Mouse (Mus musculus): Measurements from ENCODE around the gene Map3k20.
A peak's percentile ranks its signal among the peaks of the same experiment; 100 is the strongest.

Map3k20 gene

DNA sequence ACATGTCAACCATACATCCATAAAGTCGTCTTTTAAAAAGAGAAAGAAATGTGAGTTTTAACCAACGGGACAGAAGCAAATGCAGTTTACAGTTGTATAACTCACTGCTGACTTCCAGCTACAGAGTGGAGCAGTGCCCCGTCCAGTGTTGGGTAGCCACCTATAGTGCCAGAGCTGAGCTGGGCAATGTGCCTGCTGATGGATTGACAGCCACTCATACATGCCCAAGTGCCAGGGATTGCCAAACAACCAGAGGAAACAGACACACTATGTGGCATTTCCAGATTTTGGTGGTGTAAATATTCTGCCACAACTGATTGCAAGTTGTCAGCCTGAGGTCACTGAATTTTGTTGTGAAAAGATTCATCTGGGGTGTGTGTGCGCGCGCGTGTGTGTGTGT, 139.2 kb downstream of the Map3k20 start:
- peak; percentile 44 for DNase-seq (ENCODE audit: low read depth)

DNA sequence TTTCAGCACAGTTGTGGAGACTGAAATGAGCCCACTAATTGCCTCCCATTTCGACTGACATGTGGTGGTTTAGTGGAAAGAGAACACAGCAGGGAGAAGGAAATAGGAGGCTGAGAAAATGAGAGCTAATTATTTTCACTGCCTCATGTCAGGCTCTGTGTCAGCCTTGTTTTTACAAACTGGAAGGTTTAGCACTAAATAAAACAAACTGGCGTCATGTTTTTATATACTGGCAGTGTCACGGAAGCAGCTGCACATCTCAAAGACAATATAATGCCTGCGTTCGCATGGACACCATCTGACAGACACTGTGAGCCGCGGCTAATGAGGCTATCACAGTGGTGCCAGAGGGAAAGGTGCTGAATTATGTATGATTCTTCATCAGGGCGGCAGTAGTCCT, 141.3 kb downstream of the Map3k20 start:
- DNase-seq (ENCODE audit: low read depth) = no peak

DNA sequence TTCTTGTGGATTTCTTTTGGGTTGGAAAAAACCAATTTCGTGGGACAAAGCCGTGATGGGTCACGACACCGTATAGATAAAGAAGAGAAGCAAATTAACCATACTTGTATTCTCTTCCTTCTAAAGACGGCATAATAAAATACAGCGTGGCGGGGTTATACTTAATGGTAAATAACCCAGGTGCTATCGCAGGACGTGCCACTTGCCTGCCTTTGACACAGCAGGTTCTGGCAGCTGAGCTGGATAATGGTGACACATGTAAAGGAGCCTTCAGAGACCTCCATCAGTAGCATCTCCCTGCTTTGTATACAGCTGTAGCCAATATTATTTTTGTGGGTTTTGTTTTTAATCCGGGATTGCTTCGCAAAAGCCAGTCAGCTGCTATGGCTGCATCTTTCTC, 141.9 kb downstream of the Map3k20 start:
- DNase-seq (ENCODE audit: low read depth) = no peak

DNA sequence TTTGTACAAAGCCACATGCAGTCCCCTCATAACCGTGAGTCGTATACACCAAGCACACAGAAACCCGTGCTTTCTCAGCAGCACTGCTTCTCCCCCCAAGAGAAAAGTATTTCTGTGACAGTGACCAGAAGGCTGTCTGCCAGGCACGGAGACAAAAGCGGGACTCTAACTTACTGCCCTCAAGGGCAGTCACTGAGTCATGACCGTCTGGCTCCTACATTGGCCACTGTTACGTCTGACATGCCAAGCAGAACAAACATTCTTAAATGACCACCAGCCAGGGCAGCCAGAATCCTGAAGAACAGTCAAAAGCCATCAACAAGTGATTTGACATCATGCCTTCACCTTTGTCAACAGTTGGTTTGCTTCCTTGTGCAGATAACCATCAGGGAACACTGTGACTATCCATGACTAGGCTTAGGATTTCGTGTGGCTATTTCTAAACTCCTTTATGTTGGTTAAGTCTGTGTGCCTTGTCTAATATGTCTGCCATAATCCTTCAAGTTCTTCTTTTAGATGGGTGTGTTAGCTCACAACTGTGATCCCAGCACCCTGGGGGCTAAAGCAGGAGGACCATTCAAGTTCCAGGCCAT, 153.6 kb downstream of the Map3k20 start:
- DNase-seq (ENCODE audit: low read depth) = no peak

DNA sequence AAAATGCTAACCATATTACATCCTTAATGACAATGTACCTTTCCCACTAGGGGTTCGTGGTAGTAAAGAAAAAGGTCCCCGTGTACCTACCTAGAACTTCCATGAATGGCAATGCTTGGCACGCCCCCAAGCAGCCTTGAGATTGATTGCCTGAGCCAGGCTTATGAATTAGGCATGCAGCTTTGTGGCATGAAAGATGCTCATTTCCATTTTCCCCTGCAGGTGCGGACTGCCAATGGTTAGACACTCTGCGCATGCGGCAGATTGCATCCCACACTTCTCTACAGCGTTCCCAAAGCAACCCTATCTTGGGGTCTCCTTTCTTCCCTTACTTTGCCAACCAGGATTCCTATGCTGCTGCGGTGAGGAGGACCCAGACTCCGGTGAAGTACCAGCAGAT, 155.6 kb downstream of the Map3k20 start:
- no peak for DNase-seq (ENCODE audit: low read depth)

DNA sequence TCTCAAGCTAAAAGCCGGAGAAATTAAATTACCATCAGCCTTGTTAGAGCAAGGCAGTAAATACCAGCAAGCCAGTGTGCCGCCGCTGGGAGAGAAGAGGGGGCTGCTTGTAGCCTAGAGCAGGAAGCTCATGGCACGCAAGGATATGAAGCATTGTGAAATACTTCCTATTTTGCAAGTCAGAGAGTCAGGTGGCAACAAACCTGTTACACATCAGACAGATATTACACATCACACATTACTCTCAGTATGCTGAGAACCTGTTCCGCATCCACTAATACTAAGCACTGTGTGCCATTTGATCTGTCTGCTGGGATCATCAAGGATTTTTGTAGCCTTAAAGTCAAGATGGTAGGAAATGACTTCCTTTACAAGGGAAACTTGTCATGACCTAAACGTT, 157.4 kb downstream of the Map3k20 start:
- DNase-seq (ENCODE audit: low read depth) = no peak

DNA sequence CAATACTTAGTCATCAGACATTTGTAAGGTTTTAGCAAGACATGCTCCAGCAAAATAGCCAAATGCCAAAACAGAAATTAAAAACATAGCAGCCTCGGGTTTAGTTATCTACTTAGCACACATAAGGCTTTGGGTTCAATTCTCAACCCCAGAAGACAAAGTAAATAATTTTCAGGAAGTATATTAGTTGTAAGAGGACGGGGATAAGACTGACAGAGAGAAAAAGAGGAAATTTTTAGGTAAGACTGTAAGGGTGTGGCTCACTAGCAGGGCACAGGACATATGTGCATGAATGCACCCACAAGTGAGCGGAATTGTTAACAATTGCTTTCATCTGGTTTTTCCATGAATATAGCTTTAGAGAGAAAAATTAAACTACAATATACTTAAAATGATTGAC, 158.5 kb downstream of the Map3k20 start:
- no peak for DNase-seq (ENCODE audit: low read depth)

DNA sequence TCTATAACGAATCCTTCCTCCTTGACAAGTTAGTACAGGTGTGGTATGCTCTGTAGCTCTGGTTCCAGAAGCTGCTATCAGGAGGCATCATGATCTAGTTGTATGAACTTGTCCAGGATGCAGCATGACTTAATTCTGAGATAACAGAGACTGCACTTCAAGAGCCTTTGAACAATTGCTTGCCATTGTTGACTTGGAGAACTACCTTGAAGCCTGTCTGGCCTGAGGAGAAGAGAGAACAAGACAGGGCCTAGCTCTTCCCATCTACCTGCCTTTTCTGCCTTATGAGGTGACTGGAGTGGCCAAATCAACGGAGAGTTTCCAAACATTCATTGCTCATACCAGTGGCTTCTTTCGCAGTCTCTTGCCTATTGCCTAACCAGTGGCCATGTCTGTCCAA, 160.7 kb downstream of the Map3k20 start:
- DNase-seq (ENCODE audit: low read depth) = no peak

DNA sequence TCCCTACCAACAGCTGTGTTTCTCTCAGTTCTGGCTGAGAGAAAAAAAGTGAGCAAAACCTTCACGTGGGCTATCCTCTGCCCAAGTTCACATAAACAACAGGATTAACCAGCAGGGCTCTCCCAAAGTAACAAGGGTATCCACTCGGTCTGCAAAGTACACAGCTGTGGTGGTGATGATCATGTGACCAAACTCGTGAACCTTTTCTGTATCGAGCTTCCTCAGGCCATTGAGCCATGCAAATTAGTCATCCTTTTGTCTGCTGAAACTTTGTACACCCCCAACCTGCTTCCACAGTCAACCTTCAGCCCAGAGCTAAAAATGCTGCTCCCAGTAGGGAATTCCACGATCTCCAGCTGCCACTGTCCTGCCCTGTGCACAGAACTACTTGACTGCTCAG, 161.2 kb downstream of the Map3k20 start:
- DNase-seq (ENCODE audit: low read depth) = no peak

DNA sequence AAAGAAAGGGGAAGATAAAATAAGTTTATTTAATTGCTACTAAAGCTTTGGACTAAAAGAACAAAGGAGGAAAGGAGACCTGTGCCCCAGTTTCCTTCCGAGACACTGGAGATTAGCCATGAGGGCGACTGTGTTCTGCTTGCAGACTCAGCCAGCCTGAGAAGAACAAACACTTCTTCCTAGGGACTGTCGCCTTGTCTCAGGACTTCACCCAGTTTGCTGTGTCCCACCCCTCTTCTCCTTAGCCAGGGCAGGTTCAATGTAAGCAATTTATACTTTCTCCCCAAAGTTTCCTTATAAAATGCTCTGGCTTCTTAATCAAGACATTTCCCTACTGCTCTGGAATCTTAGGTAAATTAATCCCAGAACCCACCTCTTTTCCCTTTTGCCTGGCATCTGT, 168.1 kb downstream of the Map3k20 start:
- DNase-seq (ENCODE audit: low read depth) = no peak

DNA sequence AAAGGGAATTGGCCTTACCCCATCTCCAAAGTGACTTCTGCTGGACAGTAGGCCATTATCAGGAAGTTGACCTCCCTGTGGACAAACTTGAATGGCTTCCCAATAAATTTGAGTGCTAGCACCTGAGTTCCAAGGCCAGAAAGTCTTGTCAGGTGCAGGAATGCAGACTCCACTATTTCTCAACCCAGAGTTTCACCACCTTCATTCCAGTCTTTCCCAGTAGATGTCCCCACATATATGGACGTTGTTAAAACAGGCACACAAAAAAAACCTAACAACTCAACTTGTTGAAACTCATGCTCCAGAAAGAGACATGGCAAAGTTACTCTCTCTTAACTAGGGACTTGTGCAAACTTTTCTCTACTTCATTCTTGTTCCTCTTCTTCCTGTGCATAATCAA, 170.8 kb downstream of the Map3k20 start:
- no peak for DNase-seq (ENCODE audit: low read depth)

DNA sequence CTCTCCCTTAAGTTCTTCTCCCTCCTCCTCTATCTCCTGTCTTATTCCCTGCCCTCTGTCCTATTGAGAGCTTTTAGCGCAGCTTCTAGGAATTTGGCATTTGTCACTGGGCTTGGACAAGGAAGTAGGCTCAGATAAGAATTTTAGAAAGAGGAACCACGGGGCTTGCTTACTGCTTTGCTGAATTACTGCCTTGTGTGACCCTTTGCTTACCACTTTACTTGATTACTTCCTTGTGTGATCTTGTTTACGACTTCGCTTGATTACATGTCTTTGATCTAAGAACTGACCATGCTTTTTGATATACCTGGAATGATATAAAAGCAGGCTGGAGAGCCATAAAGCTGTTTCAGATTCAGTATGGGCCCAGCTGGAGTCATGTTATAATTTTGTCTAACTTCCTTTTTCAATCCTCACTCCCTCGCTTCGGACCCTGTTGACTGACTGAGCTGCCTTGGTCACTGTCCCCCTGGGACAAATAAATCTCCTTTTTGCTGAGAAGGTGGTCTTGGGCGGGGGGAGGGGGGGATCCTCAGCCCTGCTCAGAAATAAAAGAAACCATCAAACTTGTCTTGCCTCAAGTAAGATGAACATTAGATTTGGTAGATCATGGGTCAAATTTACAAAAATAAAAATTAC, 179.1 kb downstream of the Map3k20 start:
- DNase-seq (ENCODE audit: low read depth) = no peak

DNA sequence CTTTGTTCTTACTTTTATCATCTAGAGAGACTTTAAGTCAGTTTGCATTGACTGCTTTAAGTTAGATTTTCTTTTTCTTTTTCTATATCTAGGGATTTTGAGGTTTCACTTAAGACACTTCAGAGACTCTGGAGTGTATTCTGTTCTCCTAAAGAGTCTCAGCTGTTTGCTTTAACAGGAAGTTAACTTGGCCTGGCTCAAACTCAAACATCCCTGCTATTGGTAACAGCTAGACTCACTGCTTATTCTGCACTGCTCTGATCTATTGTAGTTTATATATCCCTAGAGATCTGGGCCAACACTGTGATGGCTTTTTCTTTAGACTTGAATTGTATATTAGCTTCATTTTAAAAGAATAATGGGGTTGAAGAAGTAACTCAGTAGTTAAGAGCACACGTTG, 182.2 kb downstream of the Map3k20 start:
- DNase-seq (ENCODE audit: low read depth) = no peak

DNA sequence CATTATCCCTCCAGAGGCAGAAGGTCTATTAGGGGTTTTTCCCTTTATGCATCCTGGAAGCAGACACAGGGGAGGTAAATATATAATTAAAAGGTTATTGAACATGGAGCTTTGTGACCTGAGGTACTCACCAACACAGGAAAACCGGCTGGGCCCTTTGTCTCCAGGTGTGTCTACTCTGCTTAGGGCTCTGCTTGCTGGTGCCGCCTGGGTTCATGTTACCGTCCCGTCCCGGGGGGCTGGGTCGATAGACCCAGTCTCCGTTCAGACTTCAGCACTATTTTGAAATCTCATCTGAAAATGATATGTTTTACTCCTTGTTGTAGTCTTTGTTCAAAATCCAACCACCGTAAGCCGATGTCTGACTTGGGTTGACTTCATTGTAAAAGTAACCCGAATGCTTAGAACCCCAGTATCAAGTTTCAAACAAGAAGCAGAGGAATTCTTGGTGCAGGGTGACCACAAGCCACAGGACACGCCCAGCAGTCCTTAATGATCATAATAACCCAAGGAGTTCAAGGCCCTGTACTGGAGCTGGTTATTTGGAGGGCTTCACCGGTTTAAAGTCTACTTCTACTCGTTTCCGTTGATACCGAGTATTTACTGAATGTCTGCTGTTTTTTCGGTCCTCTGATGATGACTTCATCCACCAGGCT, 186.1 kb downstream of the Map3k20 start:
- DNase-seq (ENCODE audit: low read depth) = no peak

DNA sequence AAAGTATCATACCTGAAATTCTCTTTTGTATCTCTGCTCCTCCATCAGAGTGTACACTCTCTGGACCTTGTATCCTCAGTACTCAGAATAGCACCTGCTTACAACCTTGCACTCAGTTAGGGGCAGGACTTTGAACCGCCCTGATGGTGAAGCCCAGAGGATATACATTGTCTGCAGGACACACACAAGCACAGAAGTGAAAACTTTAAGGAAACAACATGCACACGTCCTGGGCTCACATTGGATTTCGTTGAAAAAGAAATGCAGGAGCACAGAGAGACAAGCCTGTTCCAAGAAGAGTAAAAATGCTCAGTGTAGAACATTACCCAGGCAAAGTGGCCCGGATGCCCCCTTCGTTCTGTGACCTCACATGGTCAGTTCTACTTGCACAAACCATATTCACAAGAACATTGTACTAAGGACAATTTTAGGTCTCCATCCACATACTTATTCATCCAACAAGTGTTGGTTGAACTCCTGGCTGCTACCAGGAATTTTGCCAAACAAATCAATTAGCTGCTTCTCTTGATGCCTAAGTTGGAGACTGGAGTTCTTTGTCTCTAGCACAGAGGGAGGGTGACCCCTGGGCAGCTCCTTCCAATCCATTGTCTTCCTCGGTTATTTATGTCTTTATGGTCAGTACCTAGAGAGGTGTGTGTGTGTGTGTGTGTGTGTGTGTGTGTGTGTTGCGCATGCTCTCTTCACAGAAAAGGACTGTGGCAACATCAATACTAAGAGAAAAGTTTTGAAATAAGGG, 189.3 kb downstream of the Map3k20 start:
- DNase-seq (ENCODE audit: low read depth) = peak; percentile 17

DNA sequence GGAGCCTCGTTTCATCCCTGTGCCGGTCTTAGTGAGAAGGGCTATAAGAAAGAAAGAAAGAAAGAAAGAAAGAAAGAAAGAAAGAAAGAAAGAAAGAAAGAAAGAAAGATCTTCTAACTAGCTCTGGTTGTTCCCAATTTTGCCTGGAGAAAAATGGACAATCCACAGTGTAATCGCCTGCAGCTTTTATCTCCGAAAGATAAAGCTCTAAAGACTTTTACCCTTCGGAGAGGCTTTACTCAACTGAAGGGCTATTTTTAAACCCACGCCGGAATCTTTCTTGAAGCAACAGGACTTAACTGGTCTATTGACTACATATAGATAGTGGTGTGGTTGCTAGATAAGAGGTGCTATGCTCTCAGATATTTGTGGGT, 190.0 kb downstream of the Map3k20 start:
- DNase-seq (ENCODE audit: low read depth) = no peak

DNA sequence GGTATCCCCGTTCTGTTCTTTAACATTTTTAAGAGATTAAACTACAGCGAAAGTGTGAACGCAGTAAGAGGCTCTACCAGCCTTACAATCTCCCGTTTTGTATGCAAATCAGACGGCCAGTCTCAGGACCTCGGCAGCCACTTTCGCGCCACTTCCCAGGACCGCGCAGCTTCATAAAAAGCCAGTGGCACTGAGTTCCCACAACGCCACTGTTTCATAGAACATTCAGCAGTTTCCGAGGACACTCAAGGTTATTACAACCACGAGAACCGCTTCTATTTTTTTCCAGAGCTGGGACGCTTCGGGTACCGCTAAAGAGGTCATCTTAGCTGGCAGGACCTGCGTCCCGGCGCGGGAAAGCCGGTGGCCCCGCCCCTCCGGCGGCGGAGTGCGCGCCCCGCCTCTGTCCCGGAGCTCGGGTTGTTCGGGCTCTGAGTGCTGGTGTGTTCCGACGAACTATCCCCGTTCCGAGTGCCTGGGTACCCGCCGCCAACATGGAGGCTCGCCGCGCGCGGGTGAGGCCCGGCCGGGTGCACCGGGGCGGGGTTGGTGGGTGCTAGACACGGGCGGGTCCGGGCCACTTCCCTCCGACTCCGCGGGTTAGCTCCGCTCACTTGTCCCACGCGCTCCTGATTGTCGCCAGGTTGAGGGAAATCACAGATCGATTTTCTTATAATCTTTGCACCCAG, 190.5 kb downstream of the Map3k20 start, which contains the start of gene Cdca7:
Cdca7 (plus strand) TSS at position 363 of the 689 bp plus-strand sequence.
- peak; percentile 84 for DNase-seq (ENCODE audit: low read depth)

DNA sequence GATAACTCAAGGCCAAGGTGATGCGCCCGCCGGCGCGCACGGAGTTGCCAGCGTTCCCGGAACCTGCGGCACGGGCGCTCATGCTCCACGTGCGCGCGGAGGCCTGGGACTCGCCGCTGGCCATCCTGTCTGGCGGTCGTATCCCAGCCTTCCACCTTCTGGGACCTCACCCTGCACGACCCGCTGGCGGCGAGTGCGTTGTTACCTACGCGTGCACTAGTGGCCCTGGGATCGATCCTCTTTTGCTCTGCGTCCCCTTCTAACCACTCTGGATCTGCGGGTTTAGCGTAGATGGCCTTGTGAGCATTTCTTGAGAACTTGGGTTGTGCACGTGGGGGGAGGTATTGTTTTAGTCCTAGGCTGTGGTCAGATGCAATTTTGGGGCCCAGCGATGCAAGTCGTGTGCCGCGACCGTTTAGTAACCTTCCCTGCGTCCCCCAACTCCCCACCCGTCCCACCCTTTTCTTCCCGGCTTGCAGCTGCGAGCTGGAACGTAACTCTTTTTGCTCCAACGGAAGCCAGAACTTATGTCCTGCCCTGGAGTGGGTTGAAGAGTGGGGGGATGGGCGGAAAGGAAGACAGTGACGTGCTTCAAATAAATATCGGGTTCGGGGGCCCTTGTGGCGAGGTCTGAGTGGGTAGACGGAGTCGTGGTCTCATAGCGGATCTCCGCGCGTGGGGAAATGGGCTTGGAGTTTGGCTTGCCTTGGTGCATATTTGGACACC, 191.2 kb downstream of the Map3k20 start:
- DNase-seq (ENCODE audit: low read depth) = peak; percentile 52

DNA sequence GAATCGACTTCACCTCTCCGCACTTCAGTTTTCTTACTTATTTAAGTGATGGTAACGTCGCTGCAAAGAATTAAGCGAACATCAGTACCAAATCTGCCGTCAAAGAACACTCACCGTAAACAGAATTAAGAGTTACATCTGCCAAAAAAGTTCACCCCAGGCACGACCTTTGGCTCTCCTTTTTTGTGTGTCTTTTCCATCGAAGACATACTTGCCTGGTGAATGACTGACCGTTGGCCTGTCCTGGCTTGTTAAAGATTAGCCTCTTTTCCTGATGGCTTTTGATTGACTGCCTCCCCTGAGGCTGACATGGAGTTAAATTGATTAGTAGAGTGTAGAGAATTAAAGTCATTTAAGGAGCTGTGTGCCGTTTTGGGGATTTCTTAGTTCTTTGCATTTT, 191.8 kb downstream of the Map3k20 start:
- DNase-seq (ENCODE audit: low read depth) = no peak

DNA sequence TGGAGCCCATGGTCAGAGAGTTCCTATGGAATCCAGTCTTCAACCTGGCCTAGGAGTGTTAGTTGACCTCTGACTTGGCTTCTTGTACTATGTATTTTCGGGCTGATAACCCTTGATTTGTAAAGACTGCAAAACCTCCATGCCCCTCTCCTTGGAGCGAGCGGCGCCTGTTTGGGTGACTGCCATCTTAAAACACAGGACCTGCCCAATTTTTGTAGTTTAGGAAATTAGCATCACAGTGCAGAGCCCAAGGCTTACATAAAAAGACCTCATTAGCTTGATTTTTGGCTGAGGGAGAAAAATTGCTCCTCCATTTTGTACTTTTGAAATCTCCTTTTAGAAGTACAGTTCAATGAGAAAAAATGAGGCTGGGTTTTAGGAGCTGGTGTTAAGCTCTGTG, 192.7 kb downstream of the Map3k20 start:
- DNase-seq (ENCODE audit: low read depth) = no peak

DNA sequence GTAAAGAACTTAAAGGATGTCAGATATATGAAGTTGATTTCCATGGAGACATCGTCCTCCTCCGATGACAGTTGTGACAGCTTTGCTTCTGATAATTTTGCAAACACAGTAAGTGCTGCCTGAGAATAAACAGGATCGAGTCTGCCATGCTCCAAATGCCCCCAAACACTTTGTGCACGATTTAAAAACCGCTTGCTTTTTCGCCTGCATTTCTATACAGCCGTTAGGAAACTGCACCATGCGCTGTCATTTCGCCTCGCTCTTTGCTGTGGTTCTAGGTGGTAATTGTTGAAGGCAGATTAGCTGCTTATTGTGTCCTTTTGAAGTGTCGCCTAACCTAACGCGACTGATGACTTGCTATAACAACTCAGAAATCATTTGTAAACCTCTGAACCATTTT, 193.5 kb downstream of the Map3k20 start:
- DNase-seq (ENCODE audit: low read depth) = no peak

DNA sequence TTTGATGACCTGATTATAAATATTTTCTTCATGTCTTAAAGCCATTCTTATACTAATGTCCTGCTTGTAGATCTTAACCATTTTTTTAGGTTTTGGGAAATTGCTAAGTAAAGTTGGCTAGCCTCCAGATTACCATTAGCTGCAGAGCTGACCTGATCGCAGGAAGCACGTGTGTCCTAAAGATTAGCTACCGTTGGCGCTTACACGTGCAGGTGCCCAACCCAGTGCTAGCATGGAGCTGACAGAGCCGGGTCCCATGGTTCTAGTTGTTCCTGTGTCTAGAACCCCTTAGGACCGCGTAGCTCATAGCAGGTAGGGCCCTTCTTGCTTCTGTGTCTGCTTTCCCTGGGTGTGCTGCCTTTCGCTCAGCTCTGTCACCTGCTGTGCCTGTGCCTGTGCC, 194.4 kb downstream of the Map3k20 start:
- no peak for DNase-seq (ENCODE audit: low read depth)
